Mouse (Mus musculus): ENCODE data around the gene Pgd. TPM values are rescaled to one million over a fixed set of nuclear protein-coding genes. Genes with fewer than 3 reads are reported as not detected.
A peak's percentile ranks its signal among the peaks of the same experiment; 100 is the strongest.
"Not testable (repeated sequence)": the region's sequence is repeated elsewhere in the genome, so short reads cannot be mapped to it uniquely, and the experiment has no call there.

Gene Pgd
- polyA plus RNA-seq (2015; fragmentation: Nextera tagmentation; extraction: Ambion mirVana), result 94.6 and 94.7 TPM in 2 replicates

- peak within 1 kb of the TSS; percentile 67 for H3K27ac ChIP-seq (ENCODE audit: low read length)
- H3K9ac ChIP-seq (replicated peaks; ENCODE audit: low read depth, low read length), result peak within 1 kb of the TSS; percentile 83
- peaks cover 11% of the 10 kb centered on the region for H3K4me1 ChIP-seq (replicated peaks; ENCODE audit: control insufficient read depth, insufficient read depth, low read length)
- peak within 1 kb of the TSS; percentile 93 for H3K4me3 ChIP-seq (replicated peaks; ENCODE audit: low read length)
- no peaks in the 10 kb centered on the region for H3K9me3 ChIP-seq (ENCODE audit: control insufficient read depth, low read length)
- H3K36me3 ChIP-seq (ENCODE audit: control insufficient read depth, insufficient read depth), result peaks cover 2% of the 10 kb centered on the region; the same call in 1 of the 2 replicates
- ATAC-seq, result peak; percentile 100
- WGBS, result under 1% methylated on average over 59 of the region's 59 CpGs
- H3K4me2 ChIP-seq (ENCODE audit: low read length), result peak within 1 kb of the TSS; percentile 99
- no peaks in the 10 kb centered on the region for H3K27me3 ChIP-seq (replicated peaks; ENCODE audit: control insufficient read depth, insufficient read depth, low read length)
These were observed at the start of gene Pgd for GRCm38 (mm10) chr4:149166215-149166946. Gene Pgd (minus strand): TSS chr4:149166771.

DNA sequence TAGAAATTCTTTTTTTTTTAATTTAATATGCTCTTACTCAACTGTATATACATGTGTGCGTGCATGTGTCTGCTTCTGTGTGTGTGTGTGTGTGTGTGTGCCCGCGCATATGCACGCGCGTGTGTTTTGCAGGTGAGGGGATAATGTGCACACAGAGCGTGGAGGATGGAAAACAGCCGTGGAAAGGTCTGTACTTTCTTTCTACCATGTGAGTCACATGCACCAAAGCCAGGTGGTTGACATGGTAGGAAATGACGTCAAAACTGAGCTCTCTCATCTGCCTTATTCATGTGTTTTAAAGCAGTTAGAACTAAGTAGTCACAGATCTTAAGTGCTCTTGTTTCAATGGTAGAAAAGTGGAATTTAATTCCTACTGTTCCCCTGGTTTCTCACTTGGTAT is 49.4 kb upstream of the Pgd start:
- Histone ChIP-seq H3K36me3 (ENCODE audit: control insufficient read depth, insufficient read depth) (peaks cover 37% of the 10 kb centered on the region), H3K4me2 (ENCODE audit: low read length) (no peak overlapping the region), H3K9ac (replicated peaks; ENCODE audit: low read depth, low read length) (no peak overlapping the region), H3K4me1 (replicated peaks; ENCODE audit: control insufficient read depth, insufficient read depth, low read length) (peaks cover 17% of the 10 kb centered on the region), H3K27me3 (replicated peaks; ENCODE audit: control insufficient read depth, insufficient read depth, low read length) (no peaks in the 10 kb centered on the region), H3K9me3 (ENCODE audit: control insufficient read depth, low read length) (no peaks in the 10 kb centered on the region), H3K27ac (ENCODE audit: low read length) (no peak overlapping the region), H3K4me3 (replicated peaks; ENCODE audit: low read length) (no peak overlapping the region)
- WGBS, result 88% methylated on average over 9 of the region's 9 CpGs
- no peak for ATAC-seq

DNA sequence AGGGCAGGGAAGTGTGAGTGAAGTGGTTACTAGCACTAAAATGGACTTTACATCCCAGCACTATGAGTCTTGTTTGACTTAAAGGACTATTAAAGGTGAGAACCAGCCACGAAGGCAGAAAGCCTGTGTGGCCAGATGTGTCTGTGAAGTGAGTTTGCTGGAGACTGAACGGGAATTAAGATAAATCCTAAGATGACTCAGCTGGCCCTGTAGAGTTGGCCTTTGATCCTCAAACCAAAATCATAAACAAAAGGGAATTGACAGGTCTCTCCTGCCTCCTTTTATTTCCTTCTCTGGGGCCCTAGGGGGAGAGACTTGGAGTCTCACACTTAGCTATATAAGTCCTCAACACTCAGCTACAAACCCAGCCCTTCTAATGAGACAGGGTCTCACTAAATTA is 48.8 kb upstream of the Pgd start:
- Histone ChIP-seq H3K4me2 (ENCODE audit: low read length) (no peak overlapping the region), H3K9ac (replicated peaks; ENCODE audit: low read depth, low read length) (no peak overlapping the region), H3K4me1 (replicated peaks; ENCODE audit: control insufficient read depth, insufficient read depth, low read length) (peaks cover 12% of the 10 kb centered on the region), H3K27me3 (replicated peaks; ENCODE audit: control insufficient read depth, insufficient read depth, low read length) (no peaks in the 10 kb centered on the region), H3K9me3 (ENCODE audit: control insufficient read depth, low read length) (no peaks in the 10 kb centered on the region), H3K27ac (ENCODE audit: low read length) (no peak overlapping the region), H3K36me3 (ENCODE audit: control insufficient read depth, insufficient read depth) (peaks cover 38% of the 10 kb centered on the region), H3K4me3 (replicated peaks; ENCODE audit: low read length) (no peak overlapping the region)
- WGBS, result 41% methylated on average over 2 of the region's 2 CpGs
- no peak for ATAC-seq

DNA sequence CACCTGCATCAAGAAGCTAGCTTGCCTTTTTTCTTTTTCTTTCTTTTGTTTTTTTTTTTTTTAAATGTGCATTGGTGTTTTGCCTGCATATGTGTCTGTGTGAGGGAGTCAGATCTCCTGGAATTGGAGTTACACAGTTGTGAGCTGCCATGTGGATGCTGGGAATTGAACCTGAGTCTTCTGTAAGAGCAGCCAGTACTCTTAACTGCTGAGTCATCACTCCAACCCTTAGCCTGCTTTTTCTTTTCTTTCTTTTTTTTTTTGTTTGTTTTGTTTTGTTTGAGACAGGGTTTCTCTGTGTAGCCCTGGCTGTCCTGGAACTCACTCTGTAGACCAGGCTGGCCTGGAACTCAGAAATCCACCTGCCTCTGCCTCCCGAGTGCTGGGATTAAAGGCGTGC is 47.9 kb upstream of the Pgd start:
- H3K27ac ChIP-seq (ENCODE audit: low read length); H3K4me1 ChIP-seq (replicated peaks; ENCODE audit: control insufficient read depth, insufficient read depth, low read length); H3K9me3 ChIP-seq (ENCODE audit: control insufficient read depth, low read length); H3K9ac ChIP-seq (replicated peaks; ENCODE audit: low read depth, low read length); H3K27me3 ChIP-seq (replicated peaks; ENCODE audit: control insufficient read depth, insufficient read depth, low read length); H3K4me2 ChIP-seq (ENCODE audit: low read length); H3K4me3 ChIP-seq (replicated peaks; ENCODE audit: low read length); ATAC-seq: not testable (repeated sequence)
- peaks cover 45% of the 10 kb centered on the region for H3K36me3 ChIP-seq (ENCODE audit: control insufficient read depth, insufficient read depth)
- 95% methylated on average over 2 of the region's 2 CpGs for WGBS

DNA sequence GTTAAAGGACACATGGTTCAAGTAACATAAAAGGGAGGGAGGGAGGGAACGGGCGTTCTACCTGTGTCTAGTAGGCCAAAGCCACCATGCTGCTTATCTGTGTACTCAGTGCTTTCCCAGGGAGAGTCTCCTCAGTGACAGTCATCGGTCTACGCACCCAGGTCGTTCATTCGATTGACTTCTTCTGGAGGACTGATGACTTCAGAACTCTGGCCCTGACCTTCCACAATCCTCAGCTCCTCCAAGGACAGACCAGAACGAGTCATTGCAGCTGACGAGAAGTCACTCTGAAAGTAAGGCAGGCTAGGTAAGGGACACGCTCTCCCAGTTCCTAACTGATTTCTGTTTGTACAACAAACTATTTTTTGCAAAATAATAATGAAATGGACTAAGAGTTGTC is 46.9 kb upstream of the Pgd start:
- H3K27ac ChIP-seq (ENCODE audit: low read length), result no peak overlapping the region
- no peak for ATAC-seq
- H3K36me3 ChIP-seq (ENCODE audit: control insufficient read depth, insufficient read depth), result peaks cover 47% of the 10 kb centered on the region
- WGBS, result 97% methylated on average over 9 of the region's 9 CpGs
- no peak overlapping the region for H3K4me3 ChIP-seq (replicated peaks; ENCODE audit: low read length)
- no peaks in the 10 kb centered on the region for H3K27me3 ChIP-seq (replicated peaks; ENCODE audit: control insufficient read depth, insufficient read depth, low read length)
- no peaks in the 10 kb centered on the region for H3K4me1 ChIP-seq (replicated peaks; ENCODE audit: control insufficient read depth, insufficient read depth, low read length)
- no peak overlapping the region for H3K9ac ChIP-seq (replicated peaks; ENCODE audit: low read depth, low read length)
- H3K4me2 ChIP-seq (ENCODE audit: low read length), result no peak overlapping the region
- no peaks in the 10 kb centered on the region for H3K9me3 ChIP-seq (ENCODE audit: control insufficient read depth, low read length)

GRCm38 (mm10) chr4:149211441-149211840 is 44.9 kb upstream of the Pgd start:
- not testable (repeated sequence) for H3K27ac ChIP-seq (ENCODE audit: low read length); H3K27me3 ChIP-seq (replicated peaks; ENCODE audit: control insufficient read depth, insufficient read depth, low read length); H3K4me1 ChIP-seq (replicated peaks; ENCODE audit: control insufficient read depth, insufficient read depth, low read length); H3K4me3 ChIP-seq (replicated peaks; ENCODE audit: low read length); H3K9ac ChIP-seq (replicated peaks; ENCODE audit: low read depth, low read length); ATAC-seq; H3K4me2 ChIP-seq (ENCODE audit: low read length); H3K9me3 ChIP-seq (ENCODE audit: control insufficient read depth, low read length)
- 95% methylated on average over 6 of the region's 6 CpGs for WGBS
- H3K36me3 ChIP-seq (ENCODE audit: control insufficient read depth, insufficient read depth), result peaks cover 59% of the 10 kb centered on the region

DNA sequence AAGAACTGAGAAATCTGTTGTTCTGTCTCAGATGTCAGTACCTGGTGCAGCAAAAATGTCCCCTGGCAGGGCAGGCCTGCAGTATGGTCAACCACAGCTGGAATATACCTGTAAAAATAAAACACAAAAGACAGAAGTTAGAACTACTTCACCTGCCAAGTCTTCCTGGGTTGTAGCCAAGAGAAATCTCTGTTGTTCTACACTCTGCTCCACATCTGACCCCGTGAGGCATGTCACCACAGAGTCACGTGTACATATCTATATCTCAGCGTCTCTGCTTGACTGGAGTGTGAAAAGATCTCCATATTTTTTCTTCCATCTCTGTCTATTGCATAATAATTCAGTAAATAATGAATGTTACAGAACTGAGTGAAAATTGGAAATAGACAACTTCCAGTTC is 35.9 kb upstream of the Pgd start:
- no peaks in the 10 kb centered on the region for H3K27me3 ChIP-seq (replicated peaks; ENCODE audit: control insufficient read depth, insufficient read depth, low read length)
- H3K4me2 ChIP-seq (ENCODE audit: low read length), result no peak overlapping the region
- H3K9me3 ChIP-seq (ENCODE audit: control insufficient read depth, low read length), result no peaks in the 10 kb centered on the region
- 89% methylated on average over 3 of the region's 3 CpGs for WGBS
- no peak overlapping the region for H3K4me3 ChIP-seq (replicated peaks; ENCODE audit: low read length)
- H3K9ac ChIP-seq (replicated peaks; ENCODE audit: low read depth, low read length), result no peak overlapping the region
- peaks cover 60% of the 10 kb centered on the region for H3K36me3 ChIP-seq (ENCODE audit: control insufficient read depth, insufficient read depth)
- H3K4me1 ChIP-seq (replicated peaks; ENCODE audit: control insufficient read depth, insufficient read depth, low read length), result no peaks in the 10 kb centered on the region
- no peak overlapping the region for H3K27ac ChIP-seq (ENCODE audit: low read length)
- no peak for ATAC-seq

DNA sequence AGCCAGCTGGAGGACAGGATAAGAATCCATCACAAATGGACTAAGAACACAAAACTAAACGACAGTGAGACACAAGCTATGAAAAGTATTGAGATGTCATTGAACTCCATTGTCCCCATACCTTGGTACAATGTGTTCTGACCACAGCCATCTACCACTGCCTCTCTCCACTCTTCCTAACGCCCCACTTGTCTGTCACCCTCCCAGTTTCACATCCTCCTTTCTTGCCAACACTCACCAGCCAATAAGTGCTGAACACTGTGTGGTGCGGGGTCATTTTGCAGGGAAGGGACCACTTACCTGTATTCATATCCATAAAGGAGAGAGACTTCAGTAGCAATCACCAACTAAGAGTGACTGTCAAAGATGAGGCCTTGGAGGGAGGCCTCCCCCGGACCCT is 34.5 kb upstream of the Pgd start:
- Histone ChIP-seq H3K4me3 (replicated peaks; ENCODE audit: low read length) (no peak overlapping the region), H3K27me3 (replicated peaks; ENCODE audit: control insufficient read depth, insufficient read depth, low read length) (no peaks in the 10 kb centered on the region), H3K36me3 (ENCODE audit: control insufficient read depth, insufficient read depth) (peaks cover 54% of the 10 kb centered on the region), H3K4me1 (replicated peaks; ENCODE audit: control insufficient read depth, insufficient read depth, low read length) (no peaks in the 10 kb centered on the region), H3K9me3 (ENCODE audit: control insufficient read depth, low read length) (no peaks in the 10 kb centered on the region), H3K27ac (ENCODE audit: low read length) (no peak overlapping the region), H3K9ac (replicated peaks; ENCODE audit: low read depth, low read length) (no peak overlapping the region), H3K4me2 (ENCODE audit: low read length) (no peak overlapping the region)
- 95% methylated on average over 4 of the region's 4 CpGs for WGBS
- ATAC-seq, result no peak

DNA sequence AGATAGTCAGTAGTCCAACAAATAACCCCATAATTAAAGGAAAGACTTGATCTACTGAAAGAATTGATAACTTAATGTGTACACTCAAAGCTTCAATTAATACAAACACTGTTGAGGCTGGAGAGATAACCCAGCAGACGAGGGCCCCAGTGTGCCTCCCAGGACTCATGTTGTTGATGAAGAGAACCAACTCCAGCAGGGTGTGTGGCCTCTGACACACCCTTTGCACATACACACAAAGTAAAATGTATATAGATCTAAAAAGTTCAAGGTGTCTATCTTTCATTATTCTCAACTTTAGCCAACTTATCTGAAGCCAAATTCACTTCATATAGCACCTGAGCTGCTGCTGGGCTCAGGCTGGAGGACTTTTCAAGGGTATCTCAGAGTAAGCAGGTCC is 30.6 kb upstream of the Pgd start:
- 84% methylated on average over 1 of the region's 1 CpGs for WGBS

GRCm38 (mm10) chr4:149191103-149191502 is 24.5 kb upstream of the Pgd start:
- H3K4me2 ChIP-seq (ENCODE audit: low read length), result no peak overlapping the region
- peaks cover 45% of the 10 kb centered on the region for H3K36me3 ChIP-seq (ENCODE audit: control insufficient read depth, insufficient read depth)
- H3K27me3 ChIP-seq (replicated peaks; ENCODE audit: control insufficient read depth, insufficient read depth, low read length), result no peaks in the 10 kb centered on the region
- H3K4me1 ChIP-seq (replicated peaks; ENCODE audit: control insufficient read depth, insufficient read depth, low read length), result no peaks in the 10 kb centered on the region
- 97% methylated on average over 7 of the region's 7 CpGs for WGBS
- no peak overlapping the region for H3K9ac ChIP-seq (replicated peaks; ENCODE audit: low read depth, low read length)
- H3K27ac ChIP-seq (ENCODE audit: low read length), result no peak overlapping the region
- H3K4me3 ChIP-seq (replicated peaks; ENCODE audit: low read length), result no peak overlapping the region
- no peaks in the 10 kb centered on the region for H3K9me3 ChIP-seq (ENCODE audit: control insufficient read depth, low read length)
- no peak for ATAC-seq

More for the DNA sequence above, 30.6 kb upstream of the Pgd start:
- no peak for ATAC-seq
- H3K4me3 ChIP-seq (replicated peaks; ENCODE audit: low read length), result no peak overlapping the region
- H3K27me3 ChIP-seq (replicated peaks; ENCODE audit: control insufficient read depth, insufficient read depth, low read length), result no peaks in the 10 kb centered on the region
- H3K27ac ChIP-seq (ENCODE audit: low read length), result no peak overlapping the region
- no peak overlapping the region for H3K4me2 ChIP-seq (ENCODE audit: low read length)
- no peaks in the 10 kb centered on the region for H3K4me1 ChIP-seq (replicated peaks; ENCODE audit: control insufficient read depth, insufficient read depth, low read length)
- peaks cover 44% of the 10 kb centered on the region for H3K36me3 ChIP-seq (ENCODE audit: control insufficient read depth, insufficient read depth)
- no peak overlapping the region for H3K9ac ChIP-seq (replicated peaks; ENCODE audit: low read depth, low read length)
- no peaks in the 10 kb centered on the region for H3K9me3 ChIP-seq (ENCODE audit: control insufficient read depth, low read length)
